Mouse (Mus musculus) C2C12 (cell line): ENCODE data around the gene Aspdh.

Experiments used
- CEBPB ChIP-seq: IDR thresholded peaks from one replicate; pipeline ENCODE4 v1.6.1; 2011; ENCODE audit warnings: low read depth, mild to moderate bottlenecking, control low read depth, moderate library complexity
- CTCF ChIP-seq: IDR thresholded peaks from one replicate; pipeline ENCODE4 v1.5.1; 2011; ENCODE audit not compliant: control insufficient read depth, insufficient read depth, insufficient read length
- FOSL1 ChIP-seq: IDR thresholded peaks from one replicate; pipeline ENCODE4 v1.8.0; 2011; ENCODE audit warnings: mild to moderate bottlenecking, low read length; ENCODE audit not compliant: poor library complexity, insufficient read depth, severe bottlenecking
- MAX ChIP-seq: IDR thresholded peaks from one replicate; pipeline ENCODE4 v1.6.1; 2011; ENCODE audit warnings: mild to moderate bottlenecking, control low read depth
- MYOD1 ChIP-seq: IDR thresholded peaks from one replicate; pipeline ENCODE4 v1.6.1; 2011; ENCODE audit warnings: low read depth; ENCODE audit not compliant: control insufficient read depth, insufficient read length
- USF1 ChIP-seq: IDR thresholded peaks from one replicate; pipeline ENCODE4 v1.6.1; 2011; ENCODE audit warnings: low read depth, mild to moderate bottlenecking, control low read depth, moderate library complexity

DNA sequence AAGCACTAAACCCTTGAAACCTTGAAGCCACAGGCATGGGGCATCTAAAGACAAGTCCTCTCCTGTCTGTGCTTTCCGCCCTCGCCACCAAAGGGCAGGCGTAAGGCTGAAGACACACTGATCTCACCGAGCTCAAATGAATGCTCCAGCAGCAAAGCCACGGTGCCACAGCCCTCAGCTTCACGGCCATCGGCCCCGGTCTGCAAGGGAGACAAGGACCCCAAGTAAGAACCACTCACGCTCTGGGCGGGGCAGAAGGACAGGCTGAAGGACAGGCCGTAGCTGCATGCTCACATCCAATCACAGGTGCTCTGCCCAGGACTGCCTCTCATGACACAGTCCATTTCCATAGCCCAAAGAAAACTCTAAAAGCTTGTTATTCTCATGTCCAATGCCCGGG is 29.5 kb downstream of the Aspdh start:
- TF ChIP-seq CTCF = no peak
- TF ChIP-seq CEBPB = no peak
- no peak for TF ChIP-seq MAX
- TF ChIP-seq FOSL1 = no peak
- no peak for TF ChIP-seq USF1
- no peak for TF ChIP-seq MYOD1
